Mouse (Mus musculus) frontal cortex, adult 2 months (tissue): ENCODE results near the gene Cyp2b13. TPM values are rescaled to one million over a fixed set of nuclear protein-coding genes. Genes with fewer than 3 reads are reported as not detected.
"Not testable (repeated sequence)": the region's sequence is repeated elsewhere in the genome, so short reads cannot be mapped to it uniquely, and the experiment has no call there.

Experiments
- DNase-seq, 2 experiments: peaks; one replicate each; pipeline ENCODE4 v3.0.0; 2022; ENCODE audit warnings: low spot score in 1 of 2; ENCODE audit errors: extremely low spot score in 1 of 2
- polyA plus RNA-seq: library from polyadenylated mRNA; depleted of rRNA; stranded (reverse); fragments of >200 nt; gene quantifications from 2 replicates; pipeline ENCODE4 v1.2.3, GENCODE M21; 2012; rRNA removed

Cyp2b13 gene
- not detected in 2 replicates for polyA plus RNA-seq

DNA sequence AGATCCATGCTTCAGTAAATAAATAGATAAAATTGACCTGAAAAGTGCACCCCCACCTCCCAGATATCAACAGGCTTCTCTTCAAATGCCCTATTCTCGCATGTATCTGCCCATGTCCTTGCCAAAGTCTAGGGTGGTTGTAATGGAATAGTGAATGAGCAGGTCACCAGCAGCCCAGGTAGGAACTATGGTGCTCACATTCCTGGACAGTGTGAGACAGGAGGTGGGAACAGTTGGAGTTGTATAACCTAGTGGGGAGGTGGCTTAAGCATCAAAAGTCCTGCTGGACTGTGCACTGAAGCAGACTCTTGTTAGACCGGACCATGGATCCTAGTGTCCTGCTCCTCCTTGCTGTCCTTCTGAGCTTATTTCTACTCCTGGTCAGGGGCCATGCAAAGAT, at the start of gene Cyp2b13:
Gene Cyp2b13, plus strand, starts transcription at position 301 of the 400 bp plus-strand sequence.
- DNase-seq = not testable (repeated sequence)

DNA sequence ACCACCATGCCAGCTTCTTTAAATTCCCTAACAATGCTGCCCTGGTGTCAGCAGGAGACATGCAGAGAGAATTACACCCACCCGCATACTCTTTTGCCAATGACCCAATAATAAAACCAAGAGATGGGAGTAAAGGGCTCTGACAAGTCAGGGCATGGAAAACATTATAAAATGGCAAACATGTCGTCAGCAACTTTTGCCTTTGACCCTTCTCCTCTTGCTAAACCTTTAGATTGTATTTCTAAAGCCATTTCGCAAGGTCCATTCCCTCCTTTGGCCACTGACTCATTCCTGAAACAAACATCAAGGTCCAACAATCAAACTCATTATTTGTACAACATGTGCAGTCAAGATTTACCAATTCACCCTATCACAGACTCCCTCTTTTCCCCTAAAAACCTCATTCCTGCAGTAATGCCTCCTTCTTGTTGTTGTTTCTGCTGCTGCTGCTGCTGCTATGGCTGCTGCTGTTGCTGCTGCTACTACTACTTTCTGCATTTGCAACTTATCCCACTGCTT, 41.4 kb upstream of the Cyp2b13 start:
- DNase-seq = not testable (repeated sequence)

DNA sequence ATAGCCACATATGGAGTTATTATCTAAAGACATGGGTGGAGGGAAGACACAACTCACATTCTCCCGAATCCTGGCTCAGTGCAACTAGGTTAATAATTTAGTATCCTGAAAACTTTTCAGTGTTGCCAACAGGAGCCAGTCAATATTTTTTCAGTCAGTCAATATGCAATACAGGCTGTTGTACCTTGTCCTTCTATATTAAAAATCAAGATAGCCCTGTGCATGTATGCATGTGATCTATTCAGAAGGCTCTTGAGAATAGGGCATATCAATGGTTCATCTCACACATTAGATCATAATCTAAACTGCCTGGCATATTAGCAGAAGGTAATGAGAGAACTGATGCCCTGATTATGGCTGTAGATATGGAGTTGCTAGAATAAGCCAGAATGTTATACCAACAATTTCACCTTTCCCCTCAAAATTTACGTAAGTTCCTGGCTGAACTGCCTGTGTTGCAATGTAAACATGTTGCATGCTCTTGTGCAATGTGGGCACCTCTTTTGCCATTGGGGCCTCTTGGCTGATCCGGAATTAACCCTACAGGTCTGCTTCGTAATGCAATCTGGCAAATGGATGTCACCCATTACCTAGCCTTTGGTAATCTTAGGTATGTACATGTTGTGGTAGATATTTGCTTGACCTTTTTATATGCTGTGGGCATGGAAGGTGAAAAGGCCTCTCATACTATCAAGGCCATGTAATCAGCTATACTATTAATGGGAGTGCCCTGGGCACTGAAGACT, 6.2 kb upstream of the Cyp2b13 start:
- not testable (repeated sequence) for DNase-seq

DNA sequence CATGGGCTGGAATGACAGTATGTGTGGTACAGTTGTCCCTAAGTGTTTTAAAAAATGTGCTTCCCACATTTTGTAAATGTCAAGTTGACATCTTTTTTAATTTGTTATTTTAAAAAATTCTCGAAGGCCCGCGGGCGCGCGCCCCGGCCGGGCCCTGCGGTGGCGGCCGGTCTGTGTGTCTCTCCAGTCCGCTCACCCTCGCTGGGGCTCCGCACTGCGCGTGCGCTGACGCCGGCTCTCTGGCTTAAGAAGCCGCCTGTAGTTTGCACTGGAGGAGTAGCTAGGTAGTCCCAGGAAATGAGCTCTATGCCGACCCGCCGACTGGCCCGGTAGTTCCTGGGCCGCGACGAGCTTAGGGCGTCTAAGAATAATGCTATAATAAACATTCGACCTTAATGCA, 10.4 kb downstream of the Cyp2b13 start:
- not testable (repeated sequence) for DNase-seq

DNA sequence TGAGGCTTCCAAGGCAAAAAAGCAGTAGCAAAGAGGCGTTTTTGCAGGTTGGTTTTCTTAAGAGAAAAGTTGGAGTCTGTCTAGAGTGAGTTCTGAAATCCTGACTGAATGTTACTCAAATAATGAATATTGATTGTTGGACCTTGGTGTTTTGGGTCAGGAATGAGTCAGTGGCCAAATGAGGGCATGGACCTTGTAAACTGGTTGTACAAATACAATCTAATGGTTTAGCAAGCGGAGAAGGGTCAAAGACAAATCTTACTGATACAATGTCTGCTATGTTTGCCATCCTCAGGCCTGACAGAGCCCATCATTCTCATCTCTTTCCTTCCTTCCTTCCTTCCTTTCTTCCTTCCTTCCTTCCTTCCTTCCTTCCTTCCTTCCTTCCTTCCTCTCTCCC, 21.3 kb downstream of the Cyp2b13 start:
- no peak for DNase-seq

DNA sequence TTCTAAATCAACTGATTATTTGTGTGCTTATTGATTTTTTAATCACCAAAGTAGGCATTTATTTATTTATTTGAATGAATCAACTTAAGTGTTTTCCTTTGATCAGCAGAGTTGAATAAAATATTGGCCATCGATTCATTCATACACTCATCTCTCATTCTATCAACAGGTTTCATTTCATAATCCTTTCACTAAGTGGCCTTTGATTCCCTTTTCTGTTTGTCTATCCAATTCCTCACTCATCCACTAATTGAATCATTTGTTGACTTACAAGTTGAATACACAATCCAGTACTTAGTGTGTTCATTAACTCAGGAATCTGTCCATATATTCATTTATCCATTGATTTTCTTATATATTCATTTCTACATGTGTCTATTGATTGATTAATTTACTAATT, 26.1 kb downstream of the Cyp2b13 start:
- no peak for DNase-seq

DNA sequence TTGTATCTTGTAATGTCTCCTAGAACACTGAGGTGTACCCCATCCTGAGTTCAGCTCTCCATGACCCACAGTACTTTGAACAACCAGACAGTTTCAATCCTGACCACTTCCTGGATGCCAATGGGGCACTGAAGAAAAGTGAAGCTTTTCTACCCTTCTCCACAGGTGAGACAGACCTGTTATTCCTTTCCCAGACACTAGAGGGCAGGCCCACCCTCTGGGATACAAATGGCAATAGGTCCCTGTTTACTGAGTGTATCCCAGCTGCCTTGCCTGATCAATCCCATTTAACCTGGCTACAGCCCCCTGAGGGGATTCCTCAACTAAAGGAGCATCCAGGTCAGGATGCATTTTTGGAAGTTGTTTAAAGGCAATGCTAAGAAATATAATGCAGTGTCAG, 27.3 kb downstream of the Cyp2b13 start:
- DNase-seq = not testable (repeated sequence)

DNA sequence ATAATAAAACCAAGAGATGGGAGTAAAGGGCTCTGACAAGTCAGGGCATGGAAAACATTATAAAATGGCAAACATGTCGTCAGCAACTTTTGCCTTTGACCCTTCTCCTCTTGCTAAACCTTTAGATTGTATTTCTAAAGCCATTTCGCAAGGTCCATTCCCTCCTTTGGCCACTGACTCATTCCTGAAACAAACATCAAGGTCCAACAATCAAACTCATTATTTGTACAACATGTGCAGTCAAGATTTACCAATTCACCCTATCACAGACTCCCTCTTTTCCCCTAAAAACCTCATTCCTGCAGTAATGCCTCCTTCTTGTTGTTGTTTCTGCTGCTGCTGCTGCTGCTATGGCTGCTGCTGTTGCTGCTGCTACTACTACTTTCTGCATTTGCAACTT, 78.3 kb downstream of the Cyp2b13 start:
- DNase-seq = not testable (repeated sequence)

DNA sequence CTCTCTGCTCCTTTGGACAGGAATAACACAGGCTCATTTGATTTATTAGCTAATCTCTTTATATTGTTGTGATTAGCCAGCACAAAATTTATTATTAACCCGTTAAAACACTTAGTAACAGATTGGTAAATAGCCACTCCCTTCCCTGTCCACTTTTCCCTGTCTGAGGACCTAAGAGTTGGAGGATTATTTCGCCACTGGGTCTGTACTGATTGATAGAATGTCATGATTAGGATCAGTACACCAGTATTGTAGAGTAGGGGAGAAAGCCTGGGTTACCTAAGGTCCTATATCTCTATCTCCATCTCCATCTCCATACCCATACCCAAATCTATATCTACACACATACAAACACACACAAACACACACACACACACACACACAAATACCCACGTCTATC, 82.4 kb downstream of the Cyp2b13 start:
- DNase-seq = not testable (repeated sequence)

Other genes with a start within 250 kb of the Cyp2b13 start
- 3.3 and 3.6 TPM in 2 replicates for gene Cyp2s1, start 244.6 kb upstream of the Cyp2b13 start, polyA plus RNA-seq
- gene Cyp2b10, start 163.9 kb upstream of the Cyp2b13 start, polyA plus RNA-seq = 0.08 TPM in 1 of 2 replicates, not detected in the other
- gene Cyp2b9, start 111.9 kb downstream of the Cyp2b13 start, polyA plus RNA-seq = not detected in 2 replicates
- not detected in 2 replicates for gene Vmn1r184, start 198.8 kb downstream of the Cyp2b13 start, polyA plus RNA-seq
- gene Cyp2a4, start 245.7 kb downstream of the Cyp2b13 start, polyA plus RNA-seq = not detected in 2 replicates